Mouse (Mus musculus): ENCODE data around the gene Tmem123. TPM values are rescaled to one million over a fixed set of nuclear protein-coding genes. Genes with fewer than 3 reads are reported as not detected.
A peak's percentile ranks its signal among the peaks of the same experiment; 100 is the strongest.

Tmem123 gene
- 10 to 100 TPM; 12.3 to 14.7 TPM for total RNA-seq (2021)
- long read RNA-seq, experiment 1, transcript Tmem123-201 (5 exons, 2,907 nt) = major isoform, 21 of 25 reads
- long read RNA-seq, experiment 1, partial matches to known transcripts = 2 of 25 reads
- long read RNA-seq, experiment 1, other reads (novel, unspliced or antisense) = 2 of 25 reads
- long read RNA-seq, experiment 2, transcript Tmem123-201 (5 exons, 2,907 nt) = major isoform, 26 of 27 reads
- long read RNA-seq, experiment 2, partial matches to known transcripts = 0 of 27 reads
- long read RNA-seq, experiment 2, other reads (novel, unspliced or antisense) = 1 of 27 reads

GRCm38 (mm10) chr9:7763614-7764300 lies at the start of gene Tmem123:
Gene Tmem123 (plus strand): TSS chr9:7764041.
- peak; percentile 86 to 95 for DNase-seq (ENCODE audit: low spot score in 2 of 2)

GRCm38 (mm10) chr9:7714062-7714907 lies 49.6 kb upstream of the Tmem123 start:
- peak; percentile 17 to 54 for DNase-seq (ENCODE audit: low spot score in 2 of 2)

- DNase-seq (ENCODE audit: low spot score in 2 of 2) = no peak
These were observed 49.0 kb upstream of the Tmem123 start for GRCm38 (mm10) chr9:7714908-7715175.

GRCm38 (mm10) chr9:7721543-7721942 lies 42.3 kb upstream of the Tmem123 start:
- DNase-seq (ENCODE audit: low spot score in 2 of 2) = no peak

DNA sequence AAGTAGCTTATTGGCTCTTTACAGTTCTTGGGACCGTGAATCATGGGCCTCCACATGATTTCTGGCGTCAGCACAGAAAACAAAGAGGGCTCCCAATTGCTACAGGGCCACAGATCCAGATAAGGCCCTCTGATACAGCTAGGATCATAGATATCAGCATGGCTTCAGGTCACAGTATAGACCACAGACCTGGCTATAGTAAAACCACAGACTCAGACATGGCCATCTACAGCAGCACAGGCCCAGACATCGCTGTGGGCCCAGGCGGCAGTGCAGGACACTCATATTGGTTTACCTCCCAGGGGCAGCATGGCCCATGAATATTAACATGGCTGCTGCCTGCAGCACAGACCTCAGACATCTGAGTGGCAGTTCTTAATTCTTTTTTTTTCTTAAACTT lies 34.8 kb upstream of the Tmem123 start:
- no peak for DNase-seq (ENCODE audit: low spot score in 2 of 2)

GRCm38 (mm10) chr9:7742696-7743095 lies 21.1 kb upstream of the Tmem123 start:
- no peak for DNase-seq (ENCODE audit: low spot score in 2 of 2)

- DNase-seq (ENCODE audit: low spot score in 2 of 2) = no peak
These were observed 19.7 kb upstream of the Tmem123 start for GRCm38 (mm10) chr9:7744156-7744555.

- no peak for DNase-seq (ENCODE audit: low spot score in 2 of 2)
These were observed 15.0 kb upstream of the Tmem123 start for GRCm38 (mm10) chr9:7748881-7749280.

- DNase-seq (ENCODE audit: low spot score in 2 of 2) = no peak
These were observed 14.3 kb upstream of the Tmem123 start for GRCm38 (mm10) chr9:7749537-7749936.

- no peak for DNase-seq (ENCODE audit: low spot score in 2 of 2)
These were observed 7.9 kb upstream of the Tmem123 start for GRCm38 (mm10) chr9:7755889-7756423.

DNA sequence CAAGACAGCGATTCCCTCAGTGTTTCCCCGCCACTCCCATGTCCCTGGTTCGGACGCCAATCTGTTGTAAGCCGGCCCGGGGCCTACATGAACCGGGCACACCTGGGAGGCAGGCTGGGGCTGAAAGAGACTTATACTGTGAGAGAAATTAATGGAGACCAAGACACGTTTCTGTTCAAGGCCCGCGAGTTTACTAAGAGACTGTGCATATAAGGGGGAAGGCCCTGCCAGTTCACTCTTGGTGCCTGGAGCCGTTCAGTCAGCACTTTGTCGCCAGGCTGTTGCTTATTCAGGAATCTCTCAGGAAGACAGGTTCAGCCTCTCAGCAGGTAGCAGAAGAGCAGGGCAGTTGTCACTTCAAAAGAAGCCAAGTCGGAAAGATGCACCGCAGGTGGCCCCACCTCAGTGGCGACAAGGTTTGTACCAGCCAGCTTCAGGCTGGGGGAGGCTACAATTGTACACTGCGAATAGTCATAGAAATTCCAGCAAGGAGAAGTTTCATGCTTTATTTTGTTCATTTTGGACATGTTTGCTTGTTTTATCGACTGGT lies 1.9 kb upstream of the Tmem123 start:
- DNase-seq (ENCODE audit: low spot score in 2 of 2) = no peak

DNA sequence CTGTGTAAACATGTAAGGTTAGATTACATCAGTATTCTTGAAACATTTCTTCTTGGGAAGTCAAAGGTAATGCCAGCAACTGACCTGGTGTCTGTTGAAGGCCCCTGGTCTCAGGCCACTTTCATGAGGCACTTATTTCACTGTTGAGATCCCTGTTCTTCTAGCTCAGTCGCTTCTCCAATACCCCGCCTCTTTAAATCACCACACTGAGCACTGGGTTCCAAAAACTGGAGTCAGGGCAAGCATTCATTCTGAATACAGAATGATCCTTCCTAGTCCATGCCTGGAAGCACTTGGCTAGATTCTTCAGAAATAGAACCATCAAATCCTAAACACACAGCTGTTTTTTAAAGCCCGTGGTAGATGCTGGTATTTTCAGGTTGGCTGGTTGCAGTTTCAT lies 1.1 kb upstream of the Tmem123 start:
- no peak for DNase-seq (ENCODE audit: low spot score in 2 of 2)

GRCm38 (mm10) chr9:7764463-7764871 lies 626 bp downstream of the Tmem123 start:
- peak; percentile 10 to 32 for DNase-seq (ENCODE audit: low spot score in 2 of 2)

GRCm38 (mm10) chr9:7765236-7765635 lies 1.4 kb downstream of the Tmem123 start:
- DNase-seq (ENCODE audit: low spot score in 2 of 2) = no peak

GRCm38 (mm10) chr9:7766582-7766981 lies 2.7 kb downstream of the Tmem123 start:
- DNase-seq (ENCODE audit: low spot score in 2 of 2) = no peak

DNA sequence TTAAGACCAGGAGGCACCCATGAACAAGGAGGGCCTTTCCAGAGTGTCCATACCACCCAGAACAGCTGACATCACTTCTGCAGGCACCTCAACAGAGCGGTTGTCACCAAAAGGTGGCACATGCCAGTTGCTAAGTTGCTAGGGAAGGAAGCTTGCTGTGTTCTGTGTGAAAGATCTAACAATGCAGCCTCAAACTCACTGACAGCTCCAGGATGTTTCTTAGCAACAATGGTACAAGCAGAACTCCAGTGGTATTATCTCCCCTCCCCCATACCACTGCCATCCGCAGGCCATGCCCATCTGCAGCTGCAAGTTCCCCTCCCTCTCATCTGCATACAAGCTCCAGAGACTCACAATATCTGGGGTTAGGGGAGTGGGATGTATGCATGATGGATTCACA lies 3.7 kb downstream of the Tmem123 start:
- DNase-seq (ENCODE audit: low spot score in 2 of 2) = no peak

GRCm38 (mm10) chr9:7769081-7769480 lies 5.2 kb downstream of the Tmem123 start:
- DNase-seq (ENCODE audit: low spot score in 2 of 2) = no peak

GRCm38 (mm10) chr9:7769491-7769890 lies 5.7 kb downstream of the Tmem123 start:
- DNase-seq (ENCODE audit: low spot score in 2 of 2) = no peak

- no peak for DNase-seq (ENCODE audit: low spot score in 2 of 2)
These were observed 8.5 kb downstream of the Tmem123 start for GRCm38 (mm10) chr9:7772361-7772760.

DNA sequence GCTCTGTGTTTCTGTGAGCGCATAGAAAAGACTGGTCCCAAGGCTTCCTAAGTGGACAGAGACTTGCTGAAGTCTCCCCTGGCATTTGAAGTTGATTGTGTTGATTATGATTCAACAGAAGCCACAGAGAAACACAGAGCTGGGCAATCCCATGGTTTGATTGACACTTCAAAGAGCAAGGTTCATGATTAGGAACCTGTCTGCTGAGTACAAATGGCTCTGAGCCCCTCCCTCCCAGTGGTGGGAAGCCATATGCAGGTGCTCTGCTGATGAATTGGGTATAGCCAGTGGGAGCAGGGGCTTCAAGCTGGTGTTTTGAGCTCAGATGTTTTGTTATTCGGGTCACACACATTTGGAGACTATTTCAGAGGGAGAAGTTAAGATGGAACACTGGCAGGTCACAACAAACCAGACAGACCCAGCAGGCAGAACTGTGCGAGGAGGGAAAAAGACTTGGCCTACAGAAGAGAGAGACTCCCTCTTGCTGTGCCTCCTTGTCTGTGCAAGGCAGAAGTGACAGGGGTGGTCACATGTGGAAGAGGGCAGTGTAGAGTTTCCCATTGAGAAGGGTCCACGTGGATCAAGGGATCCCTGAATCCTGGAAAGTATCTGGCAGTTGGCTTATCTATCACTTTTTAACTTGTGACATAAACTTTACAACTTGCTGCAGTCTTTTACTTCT lies 9.1 kb downstream of the Tmem123 start:
- DNase-seq (ENCODE audit: low spot score in 2 of 2) = no peak

DNA sequence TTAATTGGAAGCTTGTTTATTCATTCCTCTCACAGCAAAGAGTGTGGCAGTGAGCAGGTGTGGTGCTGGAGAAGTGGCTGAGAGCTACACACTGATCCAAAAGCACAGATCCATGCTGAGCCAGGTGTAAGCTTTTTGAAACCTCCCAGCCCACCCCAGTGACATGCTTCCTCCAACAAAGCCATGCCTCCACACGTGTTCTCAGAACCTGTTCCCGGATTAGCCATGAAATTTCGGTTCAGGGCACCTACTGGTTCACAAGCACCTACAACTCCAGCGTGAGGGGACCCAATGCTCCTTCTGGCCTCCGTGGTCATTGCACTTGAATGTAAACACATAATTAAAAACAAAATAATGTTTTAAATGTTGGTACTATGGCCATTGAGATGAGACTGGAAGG lies 9.8 kb downstream of the Tmem123 start:
- DNase-seq (ENCODE audit: low spot score in 2 of 2) = no peak
